Mouse (Mus musculus): Measurements from ENCODE around the gene Zbtb46.

- no peak for TF ChIP-seq POLR2A (IDR thresholded peaks at IDR 0.05; ENCODE audit: extremely low read depth, insufficient read depth, low read length)
- TF ChIP-seq CTCF (IDR thresholded peaks at IDR 0.05; ENCODE audit: extremely low read depth, insufficient read depth, low read length): no peak
Observed at GRCm38 (mm10) chr2:181379778-181380177, 79.4 kb downstream of the Zbtb46 start, which contains the start of gene Lime1.
